Mouse (Mus musculus): ENCODE results near the gene Nme2.

Nme2 gene

GRCm38 (mm10) chr11:93968005-93968847 lies 12.2 kb upstream of the Nme2 start, which contains the start of the genes Gm20390 and Nme1:
Gm20390 (minus strand) TSS chr11:93968293.
Nme1 (minus strand) TSS chr11:93968521.
- CTCF ChIA-PET, result interaction anchor here (0.8 to 1.3 kb wide), 2 partner anchors 11 to 12 kb away, joined by 3 to 4 read pairs; partner anchors contain the start of gene Nme2

- CTCF ChIA-PET, result interaction anchor here (0.8 to 1.3 kb wide), 2 partner anchors 10 to 11 kb away, joined by 3 to 4 read pairs; partner anchors contain the start of gene Nme2
These were observed 11.3 kb upstream of the Nme2 start for GRCm38 (mm10) chr11:93967381-93967780.

- CTCF ChIA-PET, result no interaction called here
These were observed 9.3 kb upstream of the Nme2 start for GRCm38 (mm10) chr11:93965391-93965790.

GRCm38 (mm10) chr11:93963013-93963412 lies 7.0 kb upstream of the Nme2 start:
- CTCF ChIA-PET, result no interaction called here

GRCm38 (mm10) chr11:93961482-93961881 lies 5.4 kb upstream of the Nme2 start:
- CTCF ChIA-PET, result no interaction called here

GRCm38 (mm10) chr11:93957746-93958145 lies 1.7 kb upstream of the Nme2 start:
- CTCF ChIA-PET, result interaction anchor here (1.2 kb wide), 1 partner anchor 10 kb away, joined by 3 read pairs; the partner anchor contains the start of genes Gm20390 and Nme1

- CTCF ChIA-PET, result interaction anchor here (1.2 kb wide), 1 partner anchor 11 kb away, joined by 3 read pairs; the partner anchor contains the start of genes Gm20390 and Nme1
These were observed 1.0 kb upstream of the Nme2 start for GRCm38 (mm10) chr11:93957031-93957555.

- CTCF ChIA-PET, result interaction anchor here (0.7 kb wide), 1 partner anchor 12 kb away, joined by 4 read pairs; the partner anchor contains the start of gene Gm20390
These were observed 556 bp downstream of the Nme2 start for GRCm38 (mm10) chr11:93955256-93956150.

GRCm38 (mm10) chr11:93954738-93955255 lies 1.3 kb downstream of the Nme2 start:
- CTCF ChIA-PET, result no interaction called here

- CTCF ChIA-PET, result no interaction called here
These were observed 3.7 kb downstream of the Nme2 start for GRCm38 (mm10) chr11:93952376-93952775.

GRCm38 (mm10) chr11:93950045-93950444 lies 6.0 kb downstream of the Nme2 start:
- CTCF ChIA-PET, result no interaction called here

GRCm38 (mm10) chr11:93948887-93949567 lies 7.0 kb downstream of the Nme2 start:
- CTCF ChIA-PET, result no interaction called here

GRCm38 (mm10) chr11:93944986-93945385 lies 11.1 kb downstream of the Nme2 start:
- CTCF ChIA-PET, result no interaction called here

GRCm38 (mm10) chr11:93940906-93941305 lies 15.2 kb downstream of the Nme2 start:
- CTCF ChIA-PET, result no interaction called here

- CTCF ChIA-PET, result interaction anchor here (1.0 kb wide), 1 partner anchor 15 kb away, joined by 4 read pairs; no protein-coding TSS in a partner anchor
These were observed 27.0 kb downstream of the Nme2 start for GRCm38 (mm10) chr11:93929106-93929505.

GRCm38 (mm10) chr11:93915019-93915418 lies 41.0 kb downstream of the Nme2 start:
- CTCF ChIA-PET, result interaction anchor here (0.6 to 0.7 kb wide), 2 partner anchors 19 to 173 kb away, joined by 7 to 8 read pairs; no protein-coding TSS in a partner anchor

GRCm38 (mm10) chr11:93911603-93912002 lies 44.5 kb downstream of the Nme2 start:
- CTCF ChIA-PET, result interaction anchor here (0.5 kb wide), 1 partner anchor 394 kb away, joined by 3 read pairs; no protein-coding TSS in a partner anchor

- CTCF ChIA-PET, result no interaction called here
These were observed 47.2 kb downstream of the Nme2 start for GRCm38 (mm10) chr11:93908829-93909228.

- CTCF ChIA-PET, result no interaction called here
These were observed 48.2 kb downstream of the Nme2 start for GRCm38 (mm10) chr11:93907839-93908238.

GRCm38 (mm10) chr11:93906834-93907233 lies 49.2 kb downstream of the Nme2 start:
- CTCF ChIA-PET, result no interaction called here
